Mouse (Mus musculus): ENCODE results near the gene Olfr414.

The Olfr414 gene

GRCm38 (mm10) chr1:174423764-174424163 is at the start of gene Olfr414:
Gene Olfr414 (plus strand): TSS chr1:174424064.
- CTCF ChIA-PET, result no interaction called here

DNA sequence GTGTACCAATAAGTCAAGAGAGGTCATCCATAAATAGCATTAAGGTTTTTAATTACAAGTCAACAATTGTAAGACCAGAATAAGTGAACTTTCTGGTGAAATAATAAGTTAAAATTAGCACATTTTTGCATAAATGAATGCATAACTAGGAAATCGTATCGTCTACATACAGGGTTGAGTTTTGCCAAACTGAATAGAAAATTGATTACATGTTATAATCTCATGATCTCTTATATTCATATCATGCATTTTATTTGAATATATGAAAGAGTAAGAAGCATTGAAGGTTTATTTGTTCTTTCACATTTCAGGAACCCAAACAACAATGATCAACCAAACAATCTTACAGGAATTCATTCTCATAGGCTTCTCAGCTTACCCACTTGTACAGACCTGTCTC is 33.1 kb upstream of the Olfr414 start, which contains the start of gene Olfr248:
TSS of gene Olfr248 (plus strand) at position 301 of the 400 bp plus-strand sequence.
- CTCF ChIA-PET, result no interaction called here

More at GRCm38 (mm10) chr1:174423764-174424163, at the start of gene Olfr414:
- POLR2A ChIA-PET, result no interaction called here

DNA sequence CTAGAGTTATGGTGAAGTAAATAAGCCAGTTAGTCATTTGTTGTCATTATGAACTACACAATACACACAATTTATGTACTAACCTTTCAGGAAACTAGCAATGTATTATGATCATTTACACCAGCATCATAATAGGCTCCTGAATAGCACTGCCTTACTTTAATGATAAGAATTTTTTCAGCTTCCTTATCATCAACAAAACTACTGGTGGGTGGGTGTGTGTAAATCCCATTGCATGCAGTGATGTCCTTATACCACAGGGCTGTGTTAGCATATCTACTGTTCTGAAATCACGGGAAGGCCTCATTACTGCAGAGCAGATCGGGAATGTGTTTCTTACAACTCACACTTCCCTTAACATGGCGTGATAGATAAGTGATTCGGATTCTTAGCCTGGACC is 905 bp upstream of the Olfr414 start:
- CTCF ChIA-PET, result no interaction called here

More for the DNA sequence above, 33.1 kb upstream of the Olfr414 start, which contains the start of gene Olfr248:
- POLR2A ChIA-PET, result interaction anchor here in 1 of 4 experiments (1.0 kb wide), 1 partner anchor 16 kb away, joined by 3 read pairs; no protein-coding TSS in a partner anchor

GRCm38 (mm10) chr1:174426180-174426986 is 2.5 kb downstream of the Olfr414 start:
- POLR2A ChIA-PET, result no interaction called here

More for the DNA sequence above, 905 bp upstream of the Olfr414 start:
- POLR2A ChIA-PET, result no interaction called here

GRCm38 (mm10) chr1:174427402-174427801 is 3.5 kb downstream of the Olfr414 start:
- CTCF ChIA-PET, result interaction anchor here in 1 of 4 experiments (0.6 kb wide), 1 partner anchor 39 kb away, joined by 8 read pairs; no protein-coding TSS in a partner anchor
- POLR2A ChIA-PET, result no interaction called here

More at GRCm38 (mm10) chr1:174426180-174426986, 2.5 kb downstream of the Olfr414 start:
- CTCF ChIA-PET, result no interaction called here

- CTCF ChIA-PET, result no interaction called here
- POLR2A ChIA-PET, result no interaction called here
Observed at GRCm38 (mm10) chr1:174428407-174428806, 4.5 kb downstream of the Olfr414 start.

DNA sequence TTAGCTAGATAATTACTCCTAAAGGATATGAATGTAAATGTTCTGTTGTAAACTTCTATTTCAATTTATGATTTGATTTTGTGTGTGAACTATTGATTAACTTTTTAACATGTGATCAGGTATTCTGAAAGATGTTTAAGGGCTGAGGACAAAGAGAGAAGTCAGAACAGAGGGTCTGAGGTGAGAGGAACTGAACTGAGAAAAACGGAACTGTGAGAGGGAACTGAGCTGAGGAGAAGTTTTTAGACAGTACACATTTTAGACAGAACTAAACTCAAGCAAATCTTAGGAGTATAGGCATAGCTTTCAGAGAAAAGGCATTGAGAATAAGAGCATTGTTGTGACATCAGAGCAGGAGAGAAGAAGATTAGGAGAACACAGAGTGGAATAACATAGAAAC is 10.3 kb downstream of the Olfr414 start:
- POLR2A ChIA-PET, result no interaction called here
- CTCF ChIA-PET, result no interaction called here

GRCm38 (mm10) chr1:174441782-174442181 is 17.9 kb downstream of the Olfr414 start, which contains the start of gene Olfr220:
Gene Olfr220 (plus strand): TSS chr1:174442082.
- CTCF ChIA-PET, result no interaction called here
- POLR2A ChIA-PET, result no interaction called here

- POLR2A ChIA-PET, result interaction anchor here in 1 of 4 experiments (0.7 kb wide), 1 partner anchor 282 kb away, joined by 3 read pairs; no protein-coding TSS in a partner anchor
- CTCF ChIA-PET, result interaction anchor here in 2 of 4 experiments (0.7 to 1.0 kb wide), 2 partner anchors 15 to 285 kb away, joined by 4 to 7 read pairs; no protein-coding TSS in a partner anchor
Observed at GRCm38 (mm10) chr1:174455100-174455499, 31.2 kb downstream of the Olfr414 start.

- POLR2A ChIA-PET, result no interaction called here
- CTCF ChIA-PET, result no interaction called here
Observed at GRCm38 (mm10) chr1:174465385-174465784, 41.5 kb downstream of the Olfr414 start.

DNA sequence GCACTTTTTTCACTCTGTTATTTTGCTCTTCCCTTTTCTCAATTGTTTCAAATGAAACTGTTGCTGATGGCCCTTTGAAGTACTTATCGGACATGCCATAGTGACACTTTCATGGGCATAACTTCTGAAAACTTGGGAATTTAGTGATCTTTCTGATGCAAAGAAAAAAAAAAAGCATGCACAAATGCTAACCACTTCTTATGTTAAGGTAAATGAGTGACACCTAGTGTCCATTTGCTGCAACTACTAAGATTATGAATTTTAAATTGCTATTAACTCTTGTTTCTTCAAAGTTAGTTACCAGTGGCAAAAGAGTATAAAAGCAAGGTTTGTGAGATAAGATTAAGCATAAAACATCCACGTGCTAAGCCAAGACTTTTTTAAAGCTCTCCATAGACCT is 42.4 kb downstream of the Olfr414 start:
- ChIA-PET POLR2A (interaction anchor here in 1 of 4 experiments (0.6 kb wide), 1 partner anchor 28 kb away, joined by 3 read pairs; no protein-coding TSS in a partner anchor), CTCF (interaction anchor here in 2 of 4 experiments (0.7 to 1.1 kb wide), 3 partner anchors 39 to 1034 kb away, joined by 3 to 8 read pairs (median 5); no protein-coding TSS in a partner anchor)

GRCm38 (mm10) chr1:174469736-174470135 is 45.9 kb downstream of the Olfr414 start:
- ChIA-PET CTCF (interaction anchor here (0.6 to 2.4 kb wide), 29 partner anchors 15 to 1444 kb away, joined by 3 to 13 read pairs (median 4); partner anchors contain the start of gene Fmn2 (in 1 of the 4)), POLR2A (interaction anchor here in 1 of 4 experiments (1.0 to 1.6 kb wide), 6 partner anchors 14 to 84 kb away, joined by 3 to 7 read pairs (median 4); partner anchors contain the start of gene Fmn2)

DNA sequence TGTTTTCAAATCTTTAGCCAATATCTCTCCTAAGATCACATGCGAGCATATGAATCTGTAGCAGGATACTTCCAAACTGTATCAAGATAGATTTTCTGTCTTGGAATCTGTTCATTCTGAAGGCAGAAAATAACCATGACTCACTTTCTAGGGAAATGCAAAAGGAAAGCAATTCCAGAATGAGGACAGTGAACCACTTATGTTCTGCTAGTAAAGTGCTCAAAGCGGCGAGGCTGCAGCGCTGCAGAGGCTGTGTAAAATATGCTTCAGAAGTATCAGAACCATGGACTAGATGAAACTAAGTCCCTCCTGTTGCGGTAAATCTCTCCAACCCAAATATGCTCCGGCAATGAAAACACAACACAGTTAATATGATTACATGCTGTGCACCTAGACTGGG is 58.7 kb downstream of the Olfr414 start:
- POLR2A ChIA-PET, result interaction anchor here in 1 of 4 experiments (8.3 kb wide), 1 partner anchor 18 kb away, joined by 103 read pairs; the partner anchor contains the start of gene Fmn2

More for the DNA sequence above, 58.7 kb downstream of the Olfr414 start:
- CTCF ChIA-PET, result no interaction called here
